16 mouse cellular contexts compared by ENCODE assay signal in genomic region chr15:97748309-97748708, GRCm38 (mm10). TPM values are rescaled to one million over a fixed set of nuclear protein-coding genes. Genes with fewer than 3 reads are reported as not detected.
DNase-seq lines count a peak whose midpoint lies in the region; ATAC-seq lines count a peak whose summit lies in the region.
"Had no signal": no experiment of that assay in that cellular context is flagged by ENCODE, and none has a peak within 500 bp of the region (broad histone marks: within the 10 kb centered on the region; RNA-seq: fewer than 3 reads in every experiment).

No protein-coding gene starts in this region.

- H3K4me2 ChIP-seq in heart, embryonic 14.5 days (ENCODE audit: low read length), result no peak overlapping the region
- H3K4me2 ChIP-seq in forebrain, embryonic 12.5 days, result no peak overlapping the region
- no peak overlapping the region for H3K4me2 ChIP-seq in kidney, embryonic 16.5 days (replicated peaks; ENCODE audit: low read depth, low read length)
- H3K4me2 ChIP-seq: forebrain, embryonic 13.5 days; stomach, embryonic 15.5 days had no signal

- no peaks in the 10 kb centered on the region for H3K9me3 ChIP-seq in heart, embryonic 14.5 days (ENCODE audit: control insufficient read depth, low read length)
- no peaks in the 10 kb centered on the region for H3K9me3 ChIP-seq in forebrain, embryonic 12.5 days
- H3K9me3 ChIP-seq in kidney, embryonic 16.5 days (ENCODE audit: low read length), result no peaks in the 10 kb centered on the region
- H3K9me3 ChIP-seq: forebrain, embryonic 13.5 days; stomach, embryonic 15.5 days had no signal

- peak; percentile 32 for ATAC-seq in heart, embryonic 14.5 days (ENCODE audit: insufficient number of reproducible peaks, insufficient read depth, low FRiP score, low read depth)
- peak; percentile 60 for ATAC-seq in common myeloid progenitor, adult 5-6 weeks (replicated peaks; ENCODE audit: low read depth, poor library complexity, severe bottlenecking)
- ATAC-seq in forebrain, embryonic 12.5 days (ENCODE audit: low FRiP score), result no peak
- ATAC-seq in kidney, embryonic 16.5 days (ENCODE audit: low FRiP score, low TSS enrichment), result no peak
- ATAC-seq: forebrain, embryonic 13.5 days; hindbrain, postnatal 0 days had no signal

- H3K27me3 ChIP-seq in heart, embryonic 14.5 days (ENCODE audit: control insufficient read depth, insufficient read depth, low read length), result no peaks in the 10 kb centered on the region
- no peaks in the 10 kb centered on the region for H3K27me3 ChIP-seq in forebrain, embryonic 12.5 days
- H3K27me3 ChIP-seq in kidney, embryonic 16.5 days (ENCODE audit: insufficient read depth, low read length), result no peaks in the 10 kb centered on the region
- H3K27me3 ChIP-seq: forebrain, embryonic 13.5 days; stomach, embryonic 15.5 days had no signal

- H3K36me3 ChIP-seq in heart, embryonic 14.5 days (ENCODE audit: control insufficient read depth, insufficient read depth, low read length), result peaks cover 28% of the 10 kb centered on the region
- no peaks in the 10 kb centered on the region for H3K36me3 ChIP-seq in forebrain, embryonic 12.5 days (replicated peaks)
- H3K36me3 ChIP-seq in kidney, embryonic 16.5 days (ENCODE audit: insufficient read depth, low read length), result peaks cover 32% of the 10 kb centered on the region; the same call in 1 of the 2 replicates
- H3K36me3 ChIP-seq: stomach, embryonic 15.5 days had no signal

- H3K4me1 ChIP-seq in heart, embryonic 14.5 days (ENCODE audit: control insufficient read depth in 2 of 2, insufficient read depth in 2 of 2, low read length in 2 of 2), result peaks cover 51 to 64% of the 10 kb centered on the region in 2 experiments
- peaks cover 26% of the 10 kb centered on the region for H3K4me1 ChIP-seq in forebrain, embryonic 12.5 days
- peaks cover 12% of the 10 kb centered on the region for H3K4me1 ChIP-seq in kidney, embryonic 16.5 days (ENCODE audit: insufficient read depth, low read length)

- no peak for DNase-seq in heart, postnatal 4 days
- DNase-seq in A20 (ENCODE audit: low read depth, low spot score), result peak; percentile 52
- DNase-seq in thymus, adult 18-20 months, result peak; percentile 65 to 81
- DNase-seq: adrenal gland, adult 2 months; cerebellum, postnatal 10 days; gastrocnemius, adult 2 months; lung, postnatal 4 days had no signal

- H3K27ac ChIP-seq in heart, embryonic 14.5 days (replicated peaks in 1 of 2; ENCODE audit: control insufficient read depth in 1 of 2, insufficient read depth in 1 of 2, low read depth in 2 of 2, low read length in 2 of 2), result peak overlapping the region; percentile 26 to 53
- H3K27ac ChIP-seq in forebrain, embryonic 12.5 days, result no peak overlapping the region
- no peak overlapping the region for H3K27ac ChIP-seq in kidney, embryonic 16.5 days (ENCODE audit: low read length)
- H3K27ac ChIP-seq: forebrain, embryonic 13.5 days; gastrocnemius, adult 2 months; hindbrain, postnatal 0 days; layer of hippocampus, adult 2 months; stomach, embryonic 15.5 days had no signal

- no peak overlapping the region for H3K9ac ChIP-seq in heart, embryonic 14.5 days (ENCODE audit: low read length)
- no peak overlapping the region for H3K9ac ChIP-seq in forebrain, embryonic 12.5 days
- no peak overlapping the region for H3K9ac ChIP-seq in kidney, embryonic 16.5 days (replicated peaks; ENCODE audit: low read length)
- H3K9ac ChIP-seq: forebrain, embryonic 13.5 days; stomach, embryonic 15.5 days had no signal

- no peak overlapping the region for H3K4me3 ChIP-seq in heart, embryonic 14.5 days (ENCODE audit: control insufficient read depth in 1 of 2, insufficient read depth in 1 of 2, low read depth in 1 of 2, low read length in 2 of 2)
- no peak overlapping the region for H3K4me3 ChIP-seq in forebrain, embryonic 12.5 days (replicated peaks)
- no peak overlapping the region for H3K4me3 ChIP-seq in kidney, embryonic 16.5 days (ENCODE audit: low read length)
- H3K4me3 ChIP-seq: forebrain, embryonic 13.5 days; gastrocnemius, adult 2 months; layer of hippocampus, adult 2 months; stomach, embryonic 15.5 days had no signal

- WGBS in heart, embryonic 14.5 days, result 31% methylated on average over 10 of the region's 10 CpGs
- 53% methylated on average over 10 of the region's 10 CpGs for WGBS in forebrain, embryonic 12.5 days
- WGBS in kidney, embryonic 16.5 days, result 68% methylated on average over 10 of the region's 10 CpGs

RNA-seq across cellular contexts. Expression of gene Endou, which starts 17.2 kb away (rescaled TPM):
- polyA plus RNA-seq in heart, embryonic 14.5 days (2014; fragmentation: Nextera tagmentation; extraction: Ambion mirVana), result 0.19 and 0.43 TPM in 2 replicates
- total RNA-seq in heart, postnatal 4 days (2021), result 1 to 10 TPM; 3.5 to 4.6 TPM
- 0.49 and 2.3 TPM in 2 replicates for total RNA-seq in common myeloid progenitor, adult 5-6 weeks (2017)
- 0.10 and 0.33 TPM in 2 replicates for polyA plus RNA-seq in forebrain, embryonic 12.5 days (2016; fragmentation: Nextera tagmentation; extraction: Ambion mirVana)
- 0.45 and 0.60 TPM in 2 replicates for polyA plus RNA-seq in kidney, embryonic 16.5 days (2015; fragmentation: Nextera tagmentation; extraction: Ambion mirVana)
- polyA plus RNA-seq: embryonic facial prominence, embryonic 11.5 days had no signal

RNA-seq across cellular contexts. Expression of gene Rapgef3, which starts 19.5 kb away (rescaled TPM):
- 15.9 and 19.2 TPM in 2 replicates for polyA plus RNA-seq in heart, embryonic 14.5 days (2014; fragmentation: Nextera tagmentation; extraction: Ambion mirVana)
- 10 to 100 TPM; 32.7 to 33.4 TPM for total RNA-seq in heart, postnatal 4 days (2021)
- 6.1 and 7.5 TPM in 2 replicates for total RNA-seq in common myeloid progenitor, adult 5-6 weeks (2017)
- polyA plus RNA-seq in forebrain, embryonic 12.5 days (2016; fragmentation: Nextera tagmentation; extraction: Ambion mirVana), result 6.2 and 6.3 TPM in 2 replicates
- 36.3 and 36.4 TPM in 2 replicates for polyA plus RNA-seq in kidney, embryonic 16.5 days (2015; fragmentation: Nextera tagmentation; extraction: Ambion mirVana)

RNA-seq across cellular contexts. Expression of gene Slc48a1, which starts 30.0 kb away (rescaled TPM):
- 67.1 and 69.6 TPM in 2 replicates for polyA plus RNA-seq in heart, embryonic 14.5 days (2014; fragmentation: Nextera tagmentation; extraction: Ambion mirVana)
- total RNA-seq in heart, postnatal 4 days (2021), result 10 to 100 TPM; 58.7 to 59.2 TPM
- total RNA-seq in common myeloid progenitor, adult 5-6 weeks (2017), result 55.3 and 57.2 TPM in 2 replicates
- 36.6 and 38.1 TPM in 2 replicates for polyA plus RNA-seq in forebrain, embryonic 12.5 days (2016; fragmentation: Nextera tagmentation; extraction: Ambion mirVana)
- polyA plus RNA-seq in kidney, embryonic 16.5 days (2015; fragmentation: Nextera tagmentation; extraction: Ambion mirVana), result 81.7 and 81.9 TPM in 2 replicates

RNA-seq across cellular contexts. Expression of gene Rpap3, which starts 42.7 kb away (rescaled TPM):
- 24.2 and 24.7 TPM in 2 replicates for polyA plus RNA-seq in heart, embryonic 14.5 days (2014; fragmentation: Nextera tagmentation; extraction: Ambion mirVana)
- 10 to 100 TPM; 16.0 to 19.7 TPM for total RNA-seq in heart, postnatal 4 days (2021)
- 46.8 and 49.2 TPM in 2 replicates for total RNA-seq in common myeloid progenitor, adult 5-6 weeks (2017)
- 42.2 and 42.6 TPM in 2 replicates for polyA plus RNA-seq in forebrain, embryonic 12.5 days (2016; fragmentation: Nextera tagmentation; extraction: Ambion mirVana)
- polyA plus RNA-seq in kidney, embryonic 16.5 days (2015; fragmentation: Nextera tagmentation; extraction: Ambion mirVana), result 31.0 and 33.0 TPM in 2 replicates

Comparison
In these comparisons a context has a peak if more than half of its experiments do, and no peak if none do; other contexts are left out.
1. ATAC-seq: peak in heart, embryonic 14.5 days (single experiment) and common myeloid progenitor, adult 5-6 weeks (single experiment); none in forebrain, embryonic 12.5 days (single experiment) and kidney, embryonic 16.5 days (single experiment).
2. H3K27ac ChIP-seq: peak in heart, embryonic 14.5 days (2 of 2); none in forebrain, embryonic 12.5 days (single experiment) and kidney, embryonic 16.5 days (single experiment).